Mouse (Mus musculus) embryonic facial prominence, embryonic 10.5 days (tissue): ENCODE measurements around the gene Slc4a1. TPM values are rescaled to one million over a fixed set of nuclear protein-coding genes. Genes with fewer than 3 reads are reported as not detected.
A peak's percentile ranks its signal among the peaks of the same experiment; 100 is the strongest.

Experiments used
- DNase-seq: peaks from one replicate; pipeline ENCODE4 v3.0.0-alpha.2; 2017; ENCODE audit warnings: low spot score
- H3K27ac ChIP-seq: fragments of 300-500 bp; sonication (generic); replicated peaks from 2 replicates; pipeline ENCODE4 v1.5.1; 2016; ENCODE audit warnings: mild to moderate bottlenecking
- H3K27me3 ChIP-seq: fragments of 300-500 bp; sonication (generic); replicated peaks from 2 replicates; pipeline ENCODE4 v1.6.1; 2016; ENCODE audit warnings: low read depth, mild to moderate bottlenecking; ENCODE audit not compliant: poor library complexity, severe bottlenecking
- H3K36me3 ChIP-seq: fragments of 300-500 bp; sonication (generic); replicated peaks from 2 replicates; pipeline ENCODE4 v1.6.1; 2016; ENCODE audit warnings: mild to moderate bottlenecking, moderate library complexity
- H3K4me1 ChIP-seq: fragments of 300-500 bp; sonication (generic); 2 replicates; pipeline ENCODE4 v1.6.1; 2016
- H3K4me3 ChIP-seq: fragments of 300-500 bp; sonication (generic); 2 replicates; pipeline ENCODE4 v1.5.1; 2016; ENCODE audit warnings: mild to moderate bottlenecking, moderate library complexity
- H3K9me3 ChIP-seq: fragments of 300-500 bp; sonication (generic); 2 replicates; pipeline ENCODE4 v1.6.1; 2016; ENCODE audit warnings: mild to moderate bottlenecking
- WGBS: fragments of 180-500 bp; shearing (Covaris S2); methylation state at CpG from one replicate; pipeline ENCODE4 v1.1.7; 2016; 5-methylcytosine and 5-hydroxymethylcytosine counted together
- microRNA-seq: library from miRNA; unstranded; fragments of <30 nt; microRNA quantifications from one replicate; pipeline ENCODE4, GENCODE M21; 2017
- polyA plus RNA-seq: library from polyadenylated mRNA; unstranded; fragments of >200 nt; fragmentation: Nextera tagmentation; extraction: Ambion mirVana; gene quantifications from 2 replicates; pipeline ENCODE4 v1.2.1, GENCODE M21; 2016

Gene Slc4a1
- polyA plus RNA-seq, 1 experiment from 2014 or later: 33.8 TPM

DNA sequence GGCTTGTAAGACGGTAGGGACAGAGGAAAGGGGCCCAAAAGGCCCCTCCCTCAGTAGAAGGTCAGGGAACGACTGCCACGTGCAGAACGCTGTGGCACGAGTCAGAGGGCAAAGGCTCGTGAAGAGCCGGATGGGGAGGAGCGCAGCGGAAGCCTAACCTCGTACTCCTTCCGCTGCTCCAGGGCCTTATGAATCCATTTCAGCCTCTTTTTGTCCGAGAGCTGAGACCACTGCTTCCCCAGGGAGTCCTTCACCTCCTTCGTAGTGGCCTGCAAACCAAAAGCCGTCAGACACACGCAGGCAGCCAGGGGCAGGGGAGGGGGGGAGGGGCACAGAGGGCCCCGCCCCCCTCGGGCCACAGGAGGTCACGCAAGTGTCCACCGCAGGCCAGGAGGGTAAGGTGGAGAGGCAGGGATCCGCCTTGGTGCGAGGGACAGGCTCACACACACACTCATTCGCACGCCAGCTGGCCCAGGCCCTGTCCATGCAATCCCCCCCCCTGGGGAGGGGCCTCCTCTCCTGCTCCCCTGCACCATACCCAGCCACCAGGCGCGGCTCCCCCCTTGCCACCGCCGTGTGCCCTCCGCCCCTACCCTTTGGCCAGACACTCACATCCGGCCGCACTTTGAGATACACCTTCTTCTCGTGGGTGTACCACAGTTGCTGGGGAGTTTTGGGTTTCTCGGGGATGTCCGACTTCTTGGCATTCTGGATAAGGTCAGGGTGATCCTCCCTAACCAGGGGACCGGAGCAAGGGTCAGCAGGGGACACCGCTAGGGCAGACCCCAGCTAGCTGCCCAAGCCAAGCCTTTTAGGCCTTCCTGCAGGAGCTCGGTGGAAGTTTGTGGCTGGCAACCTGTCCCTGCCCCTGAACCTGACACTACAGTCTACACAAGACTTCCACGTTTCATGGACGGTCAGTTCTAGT, 55.0 kb downstream of the Slc4a1 start:
- peaks cover 98% of the 10 kb centered on the region for H3K36me3 ChIP-seq

DNA sequence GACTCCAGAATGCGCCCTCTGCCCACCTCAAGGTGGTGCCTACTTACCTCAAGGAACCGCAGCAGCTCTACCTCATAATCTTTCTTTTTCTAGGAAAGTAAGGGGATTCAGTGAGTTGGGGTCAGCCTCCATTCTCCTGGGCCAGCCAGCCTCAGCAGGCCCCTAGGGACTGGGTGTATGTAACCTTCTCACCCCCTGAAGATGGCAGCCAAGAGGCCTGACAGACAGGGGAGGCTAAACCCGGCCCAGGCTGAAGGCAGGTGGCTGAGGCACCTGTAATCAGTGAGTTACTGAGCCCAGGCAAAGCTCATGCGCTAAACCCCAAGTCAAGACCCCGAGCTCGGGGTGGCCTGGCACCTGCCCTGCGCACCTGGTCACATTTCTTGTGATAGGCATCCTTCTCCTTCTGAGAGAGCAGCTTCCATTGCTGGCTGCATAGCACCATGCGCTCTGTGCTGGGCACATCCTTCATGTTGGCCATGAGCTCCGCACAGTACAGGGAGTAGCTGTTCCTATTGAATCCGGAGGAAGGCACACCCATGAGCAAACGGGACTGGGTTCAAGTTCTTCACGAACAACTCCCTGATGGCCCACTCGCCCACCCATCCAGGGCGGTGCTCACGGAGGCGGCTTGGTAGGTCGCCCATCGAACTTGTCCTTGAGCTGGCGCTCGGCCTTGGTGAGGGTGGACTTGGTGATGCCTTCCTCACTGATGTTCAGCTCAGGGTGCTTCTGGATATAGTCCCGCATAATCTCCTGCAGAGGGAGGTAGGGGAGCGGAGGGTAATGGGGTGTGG, 56.0 kb downstream of the Slc4a1 start:
- H3K27ac ChIP-seq: peak overlapping the region; percentile 78
- no peaks in the 10 kb centered on the region for H3K9me3 ChIP-seq
- no peaks in the 10 kb centered on the region for H3K27me3 ChIP-seq
- WGBS: 87% methylated on average over 22 of the region's 22 CpGs
- no peak for DNase-seq
- peaks cover 99% of the 10 kb centered on the region for H3K36me3 ChIP-seq
- peak overlapping the region; percentile 60 for H3K4me3 ChIP-seq
- peaks cover 46% of the 10 kb centered on the region for H3K4me1 ChIP-seq

More for the DNA sequence above, 55.0 kb downstream of the Slc4a1 start:
- Histone ChIP-seq H3K9me3 (no peaks in the 10 kb centered on the region), H3K27ac (peak overlapping the region; percentile 31; the same call in 1 of the 2 replicates), H3K27me3 (no peaks in the 10 kb centered on the region), H3K4me3 (peak overlapping the region; percentile 60), H3K4me1 (peaks cover 55% of the 10 kb centered on the region)
- WGBS: 32% methylated on average over 38 of the region's 38 CpGs
- peak; percentile 32 for DNase-seq

DNA sequence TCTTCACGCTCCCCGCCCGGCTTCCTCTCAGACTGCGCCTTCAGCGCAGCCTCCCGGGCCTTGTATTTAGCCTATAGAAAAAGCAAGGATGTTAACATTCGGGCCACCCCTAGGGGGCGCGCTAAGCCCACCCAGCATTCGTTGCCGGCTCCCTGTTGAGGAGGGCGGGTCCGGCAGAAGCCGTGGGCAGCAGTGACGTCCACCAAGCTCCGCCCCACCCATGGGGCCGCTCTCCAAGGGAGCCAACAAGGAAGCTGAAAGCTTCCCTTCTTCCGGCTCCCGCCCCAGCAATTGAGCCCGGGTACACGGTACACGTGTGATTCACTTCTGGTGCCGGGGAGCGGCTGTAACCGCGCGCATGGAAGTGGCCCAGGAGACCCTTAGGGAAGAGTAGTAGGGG, 57.0 kb downstream of the Slc4a1 start:
- H3K36me3 ChIP-seq: peaks cover 89% of the 10 kb centered on the region
- H3K27ac ChIP-seq: peak overlapping the region; percentile 78
- no peaks in the 10 kb centered on the region for H3K9me3 ChIP-seq
- peaks cover 44% of the 10 kb centered on the region for H3K4me1 ChIP-seq
- H3K27me3 ChIP-seq: no peaks in the 10 kb centered on the region
- H3K4me3 ChIP-seq: peak overlapping the region; percentile 60
- whole genome bisulfite sequencing: 2% methylated on average over 27 of the region's 27 CpGs
- peak; percentile 98 for DNase-seq

DNA sequence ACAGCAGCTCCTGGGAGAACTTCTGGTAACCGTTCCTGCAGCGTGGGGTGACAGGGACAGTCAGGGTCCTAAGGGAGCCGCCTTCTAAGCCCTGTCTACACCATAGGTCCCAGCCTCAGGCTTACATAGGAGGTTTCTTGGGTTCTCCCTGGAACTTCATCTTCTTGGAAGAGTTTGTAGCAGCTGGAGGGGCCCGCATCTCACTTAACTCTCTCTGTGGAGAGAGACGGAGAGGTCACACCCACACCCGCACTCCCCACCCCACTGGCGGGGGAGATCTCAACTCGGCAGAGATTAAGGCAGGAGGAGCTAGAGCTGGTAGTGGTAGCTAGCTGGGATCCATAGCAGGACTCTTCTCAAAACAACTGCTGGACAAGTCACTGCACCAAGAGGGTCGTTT, 57.9 kb downstream of the Slc4a1 start:
- Histone ChIP-seq H3K27me3 (no peaks in the 10 kb centered on the region), H3K4me1 (peaks cover 44% of the 10 kb centered on the region), H3K4me3 (peak overlapping the region; percentile 60; the same call in 1 of the 2 replicates), H3K27ac (no peak overlapping the region), H3K36me3 (peaks cover 80% of the 10 kb centered on the region), H3K9me3 (no peaks in the 10 kb centered on the region)
- WGBS: 92% methylated on average over 9 of the region's 9 CpGs
- DNase-seq: no peak

DNA sequence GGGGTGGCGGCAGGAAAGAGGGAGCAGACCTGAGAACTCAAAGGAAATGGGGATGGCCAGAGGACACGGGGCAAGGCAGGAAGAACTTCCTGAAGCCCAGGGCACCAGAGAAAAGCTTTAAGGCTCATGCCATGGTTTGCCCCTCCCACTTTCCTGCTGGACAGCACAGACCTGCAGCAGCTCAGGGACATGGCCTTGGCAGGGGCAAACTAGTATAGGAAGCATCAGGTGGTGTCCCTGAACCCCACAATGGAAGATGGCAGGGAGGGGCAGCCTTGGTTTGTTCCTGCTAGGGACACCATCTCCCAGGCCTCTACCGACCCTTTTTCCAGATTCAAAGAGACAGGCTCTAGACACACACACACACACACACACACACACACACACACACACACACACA, 60.6 kb downstream of the Slc4a1 start:
- Histone ChIP-seq H3K27ac (no peak overlapping the region), H3K36me3 (peaks cover 52% of the 10 kb centered on the region), H3K9me3 (no peaks in the 10 kb centered on the region), H3K4me3 (no peak overlapping the region), H3K4me1 (peaks cover 26% of the 10 kb centered on the region), H3K27me3 (no peaks in the 10 kb centered on the region)
- no peak for DNase-seq
- 49% methylated on average over 3 of the region's 3 CpGs for WGBS

DNA sequence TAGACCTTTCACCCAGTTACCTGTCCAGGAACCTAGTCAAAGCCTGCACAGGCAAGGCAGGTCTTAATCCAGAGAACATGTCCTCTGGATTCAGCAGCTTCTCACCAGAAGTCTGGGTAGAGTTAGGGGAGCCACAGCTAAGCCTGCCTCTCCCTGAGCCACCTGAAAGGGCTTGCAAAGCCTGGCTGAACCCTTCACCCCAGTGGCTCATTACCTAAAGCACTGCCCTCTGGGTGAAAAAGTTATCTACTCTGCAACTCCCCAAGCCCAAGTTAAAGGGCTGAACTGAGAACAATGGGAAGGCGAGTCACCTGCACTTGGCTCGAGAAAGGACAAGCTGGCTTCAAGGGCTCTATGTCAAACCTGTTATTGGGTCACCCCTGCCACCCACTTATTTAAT, 61.9 kb downstream of the Slc4a1 start:
- Histone ChIP-seq H3K4me1 (peaks cover 17% of the 10 kb centered on the region), H3K9me3 (no peaks in the 10 kb centered on the region), H3K36me3 (peaks cover 40% of the 10 kb centered on the region), H3K4me3 (no peak overlapping the region), H3K27ac (no peak overlapping the region), H3K27me3 (no peaks in the 10 kb centered on the region)
- WGBS: 49% methylated on average over 2 of the region's 2 CpGs
- no peak for DNase-seq

DNA sequence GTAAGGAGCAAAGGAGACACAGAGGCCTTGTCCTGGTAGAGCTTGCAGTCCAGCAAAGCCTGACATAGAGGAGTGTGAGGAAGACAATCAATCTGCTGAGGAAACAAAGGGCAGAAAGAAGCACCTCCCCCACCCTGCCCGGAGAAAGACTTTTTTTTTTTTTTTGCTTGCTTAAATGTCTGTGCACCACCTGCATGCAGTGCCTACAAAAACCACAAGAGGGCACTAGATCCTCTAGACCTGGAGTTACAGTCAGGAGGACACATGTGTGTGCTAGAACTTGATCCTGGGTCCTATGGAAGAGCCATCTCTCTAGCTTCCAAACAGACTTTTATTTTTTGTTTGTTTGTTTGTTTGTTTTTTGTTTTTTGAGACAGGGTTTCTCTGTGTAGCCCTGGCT, 66.2 kb downstream of the Slc4a1 start:
- H3K36me3 ChIP-seq: peaks cover 2% of the 10 kb centered on the region
- H3K27me3 ChIP-seq: no peaks in the 10 kb centered on the region
- peaks cover 25% of the 10 kb centered on the region for H3K4me1 ChIP-seq
- peak; percentile 71 for DNase-seq
- H3K27ac ChIP-seq: peak overlapping the region; percentile 32; the same call in 1 of the 2 replicates
- H3K9me3 ChIP-seq: no peaks in the 10 kb centered on the region
- WGBS: 12% methylated on average over 1 of the region's 1 CpGs
- H3K4me3 ChIP-seq: no peak overlapping the region; the same call in 1 of the 2 replicates

Small RNA genes within 50 kb of the gene (microRNA-seq; reads per million reads assigned to microRNA genes)
- gene Mir6930: not detected

Other genes with a start within 250 kb of the Slc4a1 start
- not detected in 2 replicates for gene Nags, start 220.7 kb downstream of the Slc4a1 start, polyA plus RNA-seq
- 35.0 and 38.0 TPM in 2 replicates for gene Tmem101, start 209.8 kb downstream of the Slc4a1 start, polyA plus RNA-seq
- 145 and 155 TPM in 2 replicates for gene Lsm12, start 180.9 kb downstream of the Slc4a1 start, polyA plus RNA-seq
- 38.2 and 39.6 TPM in 2 replicates for gene G6pc3, start 176.6 kb downstream of the Slc4a1 start, polyA plus RNA-seq
- gene Hdac5, start 136.0 kb downstream of the Slc4a1 start, polyA plus RNA-seq: 49.6 and 52.9 TPM in 2 replicates
- 30.1 and 32.4 TPM in 2 replicates for gene BC030867, start 117.3 kb downstream of the Slc4a1 start, polyA plus RNA-seq
- 0.09 and 0.10 TPM in 2 replicates for gene Asb16, start 97.5 kb downstream of the Slc4a1 start, polyA plus RNA-seq
- 45.2 and 46.2 TPM in 2 replicates for gene Tmub2, start 81.3 kb downstream of the Slc4a1 start, polyA plus RNA-seq
- 15.6 and 18.2 TPM in 2 replicates for gene Atxn7l3, start 69.6 kb downstream of the Slc4a1 start, polyA plus RNA-seq
- gene Ubtf, start 46.5 kb downstream of the Slc4a1 start, polyA plus RNA-seq: 94.2 and 96.3 TPM in 2 replicates
- 10.0 and 11.9 TPM in 2 replicates for gene Rundc3a, start 27.2 kb upstream of the Slc4a1 start, polyA plus RNA-seq
- 229 and 241 TPM in 2 replicates for gene Slc25a39, start 41.7 kb upstream of the Slc4a1 start, polyA plus RNA-seq
- gene Grn, start 64.1 kb upstream of the Slc4a1 start, polyA plus RNA-seq: 79.4 and 87.3 TPM in 2 replicates
- 3.4 and 3.7 TPM in 2 replicates for gene Fam171a2, start 81.5 kb upstream of the Slc4a1 start, polyA plus RNA-seq
- 3.9 and 6.5 TPM in 2 replicates for gene Itga2b, start 103.9 kb upstream of the Slc4a1 start, polyA plus RNA-seq
- 74.6 and 76.7 TPM in 2 replicates for gene Gpatch8, start 190.2 kb upstream of the Slc4a1 start, polyA plus RNA-seq
- gene Gm11627, start 213.3 kb upstream of the Slc4a1 start, polyA plus RNA-seq: 5.3 and 6.2 TPM in 2 replicates
- gene Fzd2, start 238.2 kb upstream of the Slc4a1 start, polyA plus RNA-seq: 45.8 and 49.0 TPM in 2 replicates